Mouse (Mus musculus) liver, adult 2 months (tissue): ENCODE data around the gene Tgfbr3.

Experiments
- CTCF ChIP-seq: fragments of 200-500 bp; IDR thresholded peaks from 2 replicates; pipeline ENCODE4 v1.5.1; 2011; ENCODE audit warnings: low read depth, low read length, control low read depth
- POLR2A ChIP-seq: fragments of 200-500 bp; IDR thresholded peaks from 2 replicates; pipeline ENCODE4 v1.6.1; 2011; ENCODE audit warnings: low read length, control low read depth; ENCODE audit not compliant: insufficient read depth; ENCODE audit errors: extremely low read depth

DNA sequence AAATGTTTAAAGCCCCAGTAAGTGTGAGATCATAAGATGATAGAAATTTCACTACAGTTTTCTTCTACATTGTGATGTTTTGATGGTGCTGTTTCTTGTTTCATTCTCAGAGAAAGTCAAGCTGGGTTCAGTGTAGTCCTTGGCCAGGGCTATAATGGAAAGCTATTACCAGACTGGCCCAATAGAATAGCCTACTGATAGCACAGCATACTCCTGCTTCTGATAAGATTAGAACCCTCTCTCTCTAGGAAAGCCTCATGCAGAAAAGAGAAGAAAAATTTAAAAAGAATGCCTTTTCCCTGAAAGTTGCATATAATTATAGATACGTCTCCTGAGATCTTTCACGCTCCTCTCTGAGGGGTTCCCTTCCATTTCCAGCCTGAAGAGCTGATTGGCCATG is 46.0 kb downstream of the Tgfbr3 start:
- TF ChIP-seq CTCF (no peak), POLR2A (no peak)
